Mouse (Mus musculus) cerebellum, postnatal 14 days (tissue): ENCODE results near the gene Zmym3.

Source experiments
- DNase-seq, 2 experiments: peaks; one replicate each; pipeline ENCODE4 v3.0.0; 2021; ENCODE audit warnings: mixed read lengths in 2 of 2

Gene Zmym3

DNA sequence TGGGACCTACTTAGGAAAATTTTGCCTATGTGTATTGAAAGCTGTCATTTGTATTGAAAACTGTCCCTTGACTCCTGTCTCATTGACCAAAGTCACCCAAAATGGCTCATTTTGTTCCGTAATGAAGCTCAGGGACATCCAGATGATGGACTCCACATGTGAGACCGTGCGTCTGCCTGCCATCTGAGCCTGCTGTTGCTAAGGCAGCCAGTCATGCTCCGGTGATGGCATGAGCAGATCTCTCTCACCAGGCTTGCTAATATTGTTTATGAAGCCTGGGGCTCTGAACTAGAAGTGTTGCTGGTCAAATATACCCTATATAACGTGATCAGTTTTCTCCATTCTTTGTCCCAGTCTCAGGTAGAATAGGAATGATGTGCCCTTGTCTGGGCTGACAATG, 47.7 kb downstream of the Zmym3 start:
- no peak for DNase-seq

DNA sequence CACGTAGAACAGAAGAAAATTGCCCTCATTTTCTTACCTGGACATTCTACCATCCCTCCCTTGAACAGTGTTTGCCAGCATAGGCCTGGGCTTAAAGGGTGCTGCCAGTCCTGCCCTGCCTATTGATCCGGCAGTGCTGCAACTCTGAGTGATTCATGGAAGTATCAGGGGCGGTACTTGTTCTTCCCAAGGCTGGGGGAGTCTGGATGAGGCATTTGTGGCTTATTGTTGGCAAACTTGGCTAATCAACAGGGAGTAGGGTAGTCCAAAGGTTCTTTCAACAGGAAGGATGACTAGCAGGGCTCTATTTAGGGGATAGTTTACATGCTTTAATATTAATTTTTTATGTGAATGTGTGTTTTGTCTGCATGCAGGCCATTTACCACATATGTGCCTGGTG, 50.1 kb downstream of the Zmym3 start:
- no peak for DNase-seq

DNA sequence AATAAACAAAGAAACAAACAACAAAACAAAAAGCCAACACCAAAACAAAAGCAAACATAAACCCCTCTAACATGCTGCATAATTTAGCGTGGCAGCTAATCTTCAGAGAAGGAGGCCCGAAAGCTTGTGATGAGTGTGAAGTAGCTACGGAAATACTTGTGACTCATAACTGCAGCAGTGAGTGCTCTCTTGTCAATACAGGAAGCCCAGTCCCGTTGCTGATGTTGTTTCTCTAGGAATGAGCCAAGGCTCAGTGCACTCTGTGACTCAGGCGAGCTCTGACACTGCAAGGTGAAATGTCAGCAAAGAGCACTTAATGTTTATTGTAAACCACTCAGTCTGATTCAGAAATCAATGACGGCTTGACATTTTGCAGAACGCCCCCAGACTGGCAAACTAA, 51.6 kb downstream of the Zmym3 start:
- no peak for DNase-seq

DNA sequence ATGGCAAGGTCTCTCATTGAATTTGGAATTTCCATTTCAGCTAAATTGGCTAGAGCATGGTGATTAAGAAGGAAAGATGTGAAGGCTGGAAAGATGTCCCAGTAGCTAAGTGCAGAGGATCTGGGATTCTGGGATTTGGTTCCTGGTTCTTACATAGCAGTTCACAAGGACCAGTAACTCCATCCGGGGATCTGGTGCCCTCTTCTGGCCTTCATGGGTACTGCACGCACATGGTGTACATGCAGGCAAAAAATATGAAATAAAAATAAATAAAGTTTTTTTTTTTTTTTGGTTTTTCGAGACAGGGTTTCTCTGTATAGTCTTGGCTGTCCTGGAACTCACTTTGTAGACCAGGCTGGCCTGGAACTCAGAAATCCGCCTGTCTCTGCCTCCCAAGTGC, 61.7 kb downstream of the Zmym3 start:
- peak; percentile 3 to 45 for DNase-seq
